Mouse (Mus musculus) MEL (cell line): ENCODE measurements around the gene Mast3. TPM values are rescaled to one million over a fixed set of nuclear protein-coding genes. Genes with fewer than 3 reads are reported as not detected.

Experiments
- DNase-seq: peaks from one replicate; pipeline ENCODE4 v3.0.0; 2011; ENCODE audit warnings: low read depth, low spot score
- H3K27ac ChIP-seq: 2 replicates; pipeline ENCODE4 v1.5.1; 2012; ENCODE audit warnings: low read depth, mild to moderate bottlenecking, control low read depth, low read length, moderate library complexity; ENCODE audit not compliant: control insufficient read depth
- H3K27me3 ChIP-seq, 2 experiments: fragments of 150-350 bp in 1 of 2; sonication (generic) in 1 of 2; 2 replicates each; pipeline ENCODE4 v1.6.1; 2012; ENCODE audit warnings: low read length in 2 of 2, mild to moderate bottlenecking in 2 of 2, improper control_type of control experiment in 1 of 2, moderate library complexity in 1 of 2; ENCODE audit not compliant: insufficient read depth in 2 of 2, control insufficient read depth in 1 of 2
- H3K36me3 ChIP-seq, 2 experiments: 2 replicates each; pipeline ENCODE4 v1.6.1; 2012 to 2014; ENCODE audit warnings: low read length in 2 of 2, improper control_type of control experiment in 1 of 2, inconsistent platforms in 1 of 2, mild to moderate bottlenecking in 1 of 2; ENCODE audit not compliant: insufficient read depth in 2 of 2, control insufficient read depth in 1 of 2
- H3K4me1 ChIP-seq, 2 experiments: fragments of 150-350 bp in 1 of 2; sonication (generic) in 1 of 2; 2 replicates each; pipeline ENCODE4 v1.6.1; 2012; ENCODE audit warnings: low read length in 2 of 2, improper control_type of control experiment in 1 of 2, mild to moderate bottlenecking in 1 of 2; ENCODE audit not compliant: insufficient read depth in 2 of 2, control insufficient read depth in 1 of 2
- H3K4me3 ChIP-seq, 2 experiments: fragments of 150-350 bp in 1 of 2; sonication (generic) in 1 of 2; 2 replicates each; pipeline ENCODE4 v1.5.1; 2012; ENCODE audit warnings: low read depth in 2 of 2, low read length in 2 of 2, mild to moderate bottlenecking in 2 of 2, moderate library complexity in 2 of 2, control low read depth in 1 of 2, improper control_type of control experiment in 1 of 2; ENCODE audit not compliant: control insufficient read depth in 1 of 2, insufficient read depth in 1 of 2
- H3K79me2 ChIP-seq: 2 replicates; pipeline ENCODE4 v1.6.1; 2012; ENCODE audit warnings: mild to moderate bottlenecking, low read length, moderate library complexity; ENCODE audit not compliant: control insufficient read depth, poor library complexity, insufficient read depth
- H3K9ac ChIP-seq: 2 replicates; pipeline ENCODE4 v1.6.1; 2012; ENCODE audit warnings: low read depth, mild to moderate bottlenecking, control low read depth, low read length, moderate library complexity; ENCODE audit not compliant: control insufficient read depth, poor library complexity, severe bottlenecking
- H3K9me3 ChIP-seq: fragments of 150-350 bp; sonication (generic); replicated peaks from 2 replicates; pipeline ENCODE4 v1.6.1; 2012; ENCODE audit warnings: mild to moderate bottlenecking, low read length, improper control_type of control experiment, moderate library complexity; ENCODE audit not compliant: insufficient read depth
- BHLHE40 ChIP-seq: IDR thresholded peaks from 2 replicates; pipeline ENCODE4 v1.6.1; 2012; ENCODE audit warnings: low read depth, mild to moderate bottlenecking, inconsistent platforms, low read length, improper control_type of control experiment, borderline replicate concordance
- CHD1 ChIP-seq: IDR thresholded peaks from 2 replicates; pipeline ENCODE4 v1.6.1; 2012; ENCODE audit warnings: low read depth, mild to moderate bottlenecking, inconsistent platforms, low read length, improper control_type of control experiment
- CHD2 ChIP-seq: IDR thresholded peaks from 2 replicates; pipeline ENCODE4 v1.6.1; 2011; ENCODE audit warnings: low read length, improper control_type of control experiment
- CTCF ChIP-seq, 3 experiments: IDR thresholded peaks in 2 of 3; conservative IDR thresholded peaks in 1 of 3; 2 replicates each; pipeline ENCODE4 v1.5.1; 2011 to 2012; ENCODE audit warnings: low read length in 3 of 3, low read depth in 2 of 3, mild to moderate bottlenecking in 2 of 3, improper control_type of control experiment in 1 of 3, inconsistent platforms in 1 of 3, mixed read lengths in 1 of 3, moderate library complexity in 1 of 3; ENCODE audit not compliant: control insufficient read depth in 1 of 3, insufficient read depth in 1 of 3, poor library complexity in 1 of 3, severe bottlenecking in 1 of 3
- EP300 ChIP-seq, 2 experiments: IDR thresholded peaks; 2 replicates each; pipeline ENCODE4 v1.6.1; 2011; ENCODE audit warnings: improper control_type of control experiment in 2 of 2, low read length in 2 of 2, low read depth in 1 of 2, mild to moderate bottlenecking in 1 of 2
- HCFC1 ChIP-seq: IDR thresholded peaks from 2 replicates; pipeline ENCODE4 v1.6.1; 2012; ENCODE audit warnings: low read depth, mild to moderate bottlenecking, inconsistent platforms, low read length, improper control_type of control experiment, moderate library complexity
- JUND ChIP-seq: IDR thresholded peaks from 2 replicates; pipeline ENCODE4 v1.6.1; 2011; ENCODE audit warnings: low read depth, mild to moderate bottlenecking, improper control_type of control experiment, low read length
- MAFK ChIP-seq: IDR thresholded peaks from 2 replicates; pipeline ENCODE4 v1.6.1; 2011; ENCODE audit warnings: low read depth, mild to moderate bottlenecking, low read length, improper control_type of control experiment, borderline replicate concordance
- MAX ChIP-seq: IDR thresholded peaks from 2 replicates; pipeline ENCODE4 v1.6.1; 2011; ENCODE audit warnings: low read length, improper control_type of control experiment
- MAZ ChIP-seq: IDR thresholded peaks from 2 replicates; pipeline ENCODE4 v1.6.1; 2012; ENCODE audit warnings: low read depth, mild to moderate bottlenecking, inconsistent platforms, low read length, improper control_type of control experiment
- MXI1 ChIP-seq: IDR thresholded peaks from 2 replicates; pipeline ENCODE4 v1.6.1; 2011; ENCODE audit warnings: mild to moderate bottlenecking, low read depth, low read length, improper control_type of control experiment
- NELFE ChIP-seq: IDR thresholded peaks from 2 replicates; pipeline ENCODE4 v1.6.1; 2011; ENCODE audit warnings: low read depth, low read length, improper control_type of control experiment
- POLR2AphosphoS2 ChIP-seq: IDR thresholded peaks from 2 replicates; pipeline ENCODE4 v1.6.1; 2011; ENCODE audit warnings: low read length, improper control_type of control experiment
- POLR2AphosphoS5 ChIP-seq: IDR thresholded peaks from 2 replicates; pipeline ENCODE4 v1.6.1; 2012; ENCODE audit warnings: low read depth, borderline replicate concordance, mild to moderate bottlenecking, inconsistent platforms, low read length, moderate library complexity, mixed read lengths
- RAD21 ChIP-seq: IDR thresholded peaks from 2 replicates; pipeline ENCODE4 v1.6.1; 2011; ENCODE audit warnings: mild to moderate bottlenecking, low read depth, low read length, improper control_type of control experiment
- RCOR1 ChIP-seq: IDR thresholded peaks from 2 replicates; pipeline ENCODE4 v1.6.1; 2012; ENCODE audit warnings: low read depth, mild to moderate bottlenecking, inconsistent platforms, low read length, improper control_type of control experiment
- SMC3 ChIP-seq: IDR thresholded peaks from 2 replicates; pipeline ENCODE4 v1.6.1; 2011; ENCODE audit warnings: low read depth, low read length, improper control_type of control experiment
- TAL1 ChIP-seq: IDR thresholded peaks from 2 replicates; pipeline ENCODE4 v1.6.1; 2012; ENCODE audit warnings: mild to moderate bottlenecking, inconsistent platforms, low read length, moderate library complexity, mixed read lengths
- TBP ChIP-seq: IDR thresholded peaks from 2 replicates; pipeline ENCODE4 v1.8.0; 2011; ENCODE audit warnings: low read depth, low read length, improper control_type of control experiment
- TCF12 ChIP-seq: IDR thresholded peaks from 2 replicates; pipeline ENCODE4 v1.6.1; 2014; ENCODE audit warnings: low read depth, mild to moderate bottlenecking, inconsistent platforms, low read length, improper control_type of control experiment, moderate library complexity
- USF2 ChIP-seq, 2 experiments: IDR thresholded peaks; 2 replicates each; pipeline ENCODE4 v1.6.1; 2011 to 2012; ENCODE audit warnings: improper control_type of control experiment in 2 of 2, low read length in 2 of 2, borderline replicate concordance in 1 of 2, inconsistent platforms in 1 of 2, low read depth in 1 of 2, mild to moderate bottlenecking in 1 of 2; ENCODE audit not compliant: insufficient read depth in 1 of 2
- ZMIZ1 ChIP-seq: IDR thresholded peaks from 2 replicates; pipeline ENCODE4 v1.6.1; 2012; ENCODE audit warnings: low read depth, mild to moderate bottlenecking, inconsistent platforms, low read length, improper control_type of control experiment, moderate library complexity
- ZNF384 ChIP-seq: IDR thresholded peaks from 2 replicates; pipeline ENCODE4 v1.6.1; 2012; ENCODE audit warnings: low read depth, mild to moderate bottlenecking, inconsistent platforms, low read length, improper control_type of control experiment
- polyA plus RNA-seq, 2 experiments: library from polyadenylated mRNA; stranded (reverse) in 1 of 2; unstranded in 1 of 2; fragments of >175 nt in 1 of 2; fragments of >200 nt in 1 of 2; gene quantifications; 2 replicates each; pipeline versions ENCODE4 v1.2.1 to v1.2.4; 2012; ENCODE audit warnings: low replicate concordance in 2 of 2, low read depth in 1 of 2; ENCODE audit not compliant: insufficient read length in 2 of 2, insufficient read depth in 1 of 2, missing spikeins in 1 of 2
- total RNA-seq: library from RNA; depleted of rRNA; stranded (reverse); fragments of 300-350 nt; gene quantifications from 2 replicates; pipeline ENCODE4 v1.2.3, GENCODE M21; 2012

The Mast3 gene
- total and polyA plus RNA-seq, 3 experiments: 13.5 to 54.7 TPM; not detected in 1

- no peak overlapping the region for H3K27ac ChIP-seq
- no peak overlapping the region for H3K9ac ChIP-seq
- peaks cover 0 to 10% of the 10 kb centered on the region in 2 experiments; a peak in 2 of 4 replicates for H3K36me3 ChIP-seq
- DNase-seq: no peak
- TF ChIP-seq ZMIZ1 (no peak), NELFE (no peak), POLR2AphosphoS5 (no peak), TCF12 (no peak), RCOR1 (no peak), JUND (no peak), MAZ (no peak), ZNF384 (no peak), RAD21 (no peak), CTCF (IDR thresholded peaks at IDR 0.05 in 2 of 3, conservative IDR thresholded peaks at IDR 0.05 in 1 of 3; ENCODE audit: control insufficient read depth in 1 of 3, insufficient read depth in 1 of 3, low read depth in 2 of 3, low read length in 3 of 3, poor library complexity in 1 of 3, severe bottlenecking in 1 of 3) (no peak), MAFK (no peak), CHD2 (no peak), CHD1 (no peak), TBP (no peak), USF2 (IDR thresholded peaks at IDR 0.05; ENCODE audit: borderline replicate concordance in 1 of 2, insufficient read depth in 1 of 2, low read depth in 1 of 2, low read length in 2 of 2) (no peak), POLR2AphosphoS2 (no peak), MAX (no peak), EP300 (IDR thresholded peaks at IDR 0.05; ENCODE audit: low read depth in 1 of 2, low read length in 2 of 2) (no peak), TAL1 (no peak), MXI1 (no peak)
- TF ChIP-seq, all 39 proteins: peak for 0
- no peaks in the 10 kb centered on the region for H3K27me3 ChIP-seq
- no peaks in the 10 kb centered on the region; the same call in 1 of the 2 replicates for H3K79me2 ChIP-seq
- H3K9me3 ChIP-seq: no peaks in the 10 kb centered on the region
- no peak overlapping the region for H3K4me3 ChIP-seq
- peaks cover 0 to 5% of the 10 kb centered on the region in 2 experiments; a peak in 1 of 4 replicates for H3K4me1 ChIP-seq
These were observed 31.8 kb upstream of the Mast3 start for GRCm38 (mm10) chr8:70836666-70837065.

GRCm38 (mm10) chr8:70834071-70834470, 29.2 kb upstream of the Mast3 start:
- Histone ChIP-seq H3K27ac (no peak overlapping the region), H3K9me3 (no peaks in the 10 kb centered on the region), H3K9ac (no peak overlapping the region), H3K36me3 (no peaks in the 10 kb centered on the region), H3K27me3 (no peaks in the 10 kb centered on the region), H3K4me3 (no peak overlapping the region), H3K79me2 (no peaks in the 10 kb centered on the region; the same call in 1 of the 2 replicates), H3K4me1 (no peaks in the 10 kb centered on the region)
- no peak for DNase-seq
- TF ChIP-seq POLR2AphosphoS5: no peak
- TF ChIP-seq TAL1: no peak
- no peak for TF ChIP-seq BHLHE40
- no peak for TF ChIP-seq TBP
- TF ChIP-seq HCFC1: no peak
- no peak for TF ChIP-seq USF2 (IDR thresholded peaks at IDR 0.05; ENCODE audit: borderline replicate concordance in 1 of 2, insufficient read depth in 1 of 2, low read depth in 1 of 2, low read length in 2 of 2)
- no peak for TF ChIP-seq ZMIZ1
- TF ChIP-seq SMC3: no peak
